Mouse (Mus musculus) erythroblast, embryonic 14.5 days (primary cell): Measurements from ENCODE around the gene Tubgcp2. TPM values are rescaled to one million over a fixed set of nuclear protein-coding genes. Genes with fewer than 3 reads are reported as not detected.

Experiments
- H3K27me3 ChIP-seq: 2 replicates; pipeline ENCODE4 v1.6.1; 2012; ENCODE audit warnings: inconsistent platforms; ENCODE audit not compliant: control insufficient read depth
- H3K36me3 ChIP-seq: 2 replicates; pipeline ENCODE4 v1.6.1; 2012; ENCODE audit warnings: mild to moderate bottlenecking, inconsistent platforms; ENCODE audit not compliant: control insufficient read depth
- H3K4me1 ChIP-seq: 2 replicates; pipeline ENCODE4 v1.6.1; 2012; ENCODE audit warnings: inconsistent platforms; ENCODE audit not compliant: control insufficient read depth
- H3K4me3 ChIP-seq: replicated peaks from 2 replicates; pipeline ENCODE3; 2012; ENCODE audit warnings: moderate library complexity, mild to moderate bottlenecking, inconsistent platforms
- H3K9me3 ChIP-seq: 2 replicates; pipeline ENCODE4 v1.6.1; 2012; ENCODE audit warnings: low read length, inconsistent platforms, mixed read lengths; ENCODE audit not compliant: control insufficient read depth
- GATA1 ChIP-seq: IDR thresholded peaks from 2 replicates; pipeline ENCODE4 v1.6.1; 2012; ENCODE audit warnings: low read length, inconsistent platforms, mixed read lengths
- TAL1 ChIP-seq: IDR thresholded peaks from 3 replicates; pipeline ENCODE4 v1.6.1; 2012; ENCODE audit warnings: low read length, inconsistent platforms, mixed read lengths
- polyA plus RNA-seq: library from polyadenylated mRNA; stranded (reverse); fragments of >175 nt; gene quantifications from 2 replicates; pipeline ENCODE4 v1.2.3, GENCODE M21; 2012

The Tubgcp2 gene
- polyA plus RNA-seq, 1 experiment, result 1.0 TPM

GRCm38 (mm10) chr7:139990864-139991394 lies 45.5 kb downstream of the Tubgcp2 start:
- Histone ChIP-seq H3K4me3 (no peak overlapping the region), H3K27me3 (no peaks in the 10 kb centered on the region)

DNA sequence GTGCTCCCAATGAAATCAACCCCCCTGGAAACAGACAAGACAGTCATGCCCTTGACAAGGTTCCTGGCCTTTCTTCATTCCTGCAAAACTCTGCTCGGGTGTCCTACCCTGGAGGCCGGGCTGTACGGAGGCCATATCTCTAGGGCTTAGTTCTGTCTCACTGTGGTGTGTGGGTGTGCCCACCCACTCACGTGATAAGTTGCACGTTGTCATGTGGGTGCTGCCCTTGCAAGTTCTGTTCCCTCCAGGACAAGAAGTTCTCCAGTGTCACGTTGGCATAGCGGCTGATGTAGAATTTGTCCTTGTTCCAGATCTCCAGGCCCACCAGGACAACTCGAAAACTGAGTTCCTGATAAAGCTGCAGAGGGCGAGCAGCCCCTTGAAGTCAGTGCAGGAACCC lies 48.2 kb downstream of the Tubgcp2 start:
- no peak overlapping the region for H3K4me3 ChIP-seq
- peaks cover 4% of the 10 kb centered on the region for H3K4me1 ChIP-seq
- H3K27me3 ChIP-seq, result no peaks in the 10 kb centered on the region
- TF ChIP-seq TAL1, result no peak
- TF ChIP-seq GATA1, result no peak
- H3K36me3 ChIP-seq, result no peaks in the 10 kb centered on the region
- no peaks in the 10 kb centered on the region for H3K9me3 ChIP-seq

More at GRCm38 (mm10) chr7:139990864-139991394, 45.5 kb downstream of the Tubgcp2 start:
- Histone ChIP-seq H3K9me3 (no peaks in the 10 kb centered on the region), H3K4me1 (peaks cover 4% of the 10 kb centered on the region), H3K36me3 (peaks cover 19% of the 10 kb centered on the region)
- TF ChIP-seq TAL1 (no peak), GATA1 (no peak)

DNA sequence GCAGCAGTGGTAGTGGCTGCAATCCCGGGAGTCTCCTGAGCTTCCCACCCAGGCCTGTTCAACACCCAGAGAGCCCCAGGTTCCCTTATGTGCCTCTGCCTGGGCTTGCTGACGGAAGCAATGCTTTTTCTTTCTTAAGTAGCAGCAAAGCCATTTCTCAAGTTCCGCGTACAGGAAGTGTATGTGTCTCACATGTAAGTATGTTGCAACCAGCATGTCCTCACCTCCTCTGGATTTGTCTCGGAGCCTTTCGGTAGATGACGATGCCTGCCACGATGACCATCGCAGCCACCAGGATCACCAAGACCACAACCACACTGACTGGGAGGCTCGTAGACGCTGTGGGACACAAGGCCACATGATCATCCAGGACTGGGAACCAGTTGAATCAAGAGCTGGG lies 52.0 kb downstream of the Tubgcp2 start:
- Histone ChIP-seq H3K4me1 (no peaks in the 10 kb centered on the region), H3K4me3 (no peak overlapping the region), H3K36me3 (no peaks in the 10 kb centered on the region), H3K9me3 (no peaks in the 10 kb centered on the region), H3K27me3 (no peaks in the 10 kb centered on the region)
- no peak for TF ChIP-seq GATA1
- TF ChIP-seq TAL1, result no peak

GRCm38 (mm10) chr7:139982058-139982457 lies 54.4 kb downstream of the Tubgcp2 start:
- Histone ChIP-seq H3K36me3 (no peaks in the 10 kb centered on the region), H3K4me1 (peaks cover 13% of the 10 kb centered on the region), H3K4me3 (no peak overlapping the region), H3K9me3 (no peaks in the 10 kb centered on the region), H3K27me3 (no peaks in the 10 kb centered on the region; the same call in 1 of the 2 replicates)
- no peak for TF ChIP-seq GATA1
- TF ChIP-seq TAL1, result no peak

DNA sequence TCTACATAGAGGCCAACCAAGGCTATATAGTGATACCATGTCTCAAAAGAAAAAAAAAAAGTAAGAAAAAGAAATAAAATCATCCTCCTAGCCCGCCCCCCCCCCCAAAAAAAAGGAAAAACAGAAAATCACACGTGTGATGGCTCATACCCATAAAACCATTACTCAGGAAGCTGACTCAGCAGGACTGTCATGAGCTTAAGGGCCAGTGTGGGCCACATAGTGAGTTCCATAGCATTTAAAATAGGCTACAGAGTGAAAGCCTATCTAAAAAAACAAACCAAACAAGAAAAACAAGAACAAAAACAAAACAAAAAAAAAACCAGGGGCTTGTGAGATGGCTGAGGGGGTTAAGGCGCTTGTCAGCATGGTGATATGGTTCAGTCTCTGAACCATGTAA lies 55.7 kb downstream of the Tubgcp2 start:
- H3K4me1 ChIP-seq, result peaks cover 13% of the 10 kb centered on the region
- no peaks in the 10 kb centered on the region for H3K36me3 ChIP-seq
- H3K4me3 ChIP-seq, result no peak overlapping the region
- no peaks in the 10 kb centered on the region; the same call in 1 of the 2 replicates for H3K27me3 ChIP-seq
- no peak for TF ChIP-seq GATA1
- no peak for TF ChIP-seq TAL1
- H3K9me3 ChIP-seq, result no peaks in the 10 kb centered on the region

- Histone ChIP-seq H3K9me3 (no peaks in the 10 kb centered on the region), H3K27me3 (no peaks in the 10 kb centered on the region; the same call in 1 of the 2 replicates), H3K4me1 (peaks cover 13% of the 10 kb centered on the region), H3K36me3 (no peaks in the 10 kb centered on the region), H3K4me3 (no peak overlapping the region)
- TF ChIP-seq TAL1 (no peak), GATA1 (no peak)
Observed at GRCm38 (mm10) chr7:139979011-139979719, 57.3 kb downstream of the Tubgcp2 start.

GRCm38 (mm10) chr7:139978278-139978892 lies 58.1 kb downstream of the Tubgcp2 start, which contains the start of gene 6430531B16Rik:
6430531B16Rik (minus strand) TSS chr7:139978755.
- Histone ChIP-seq H3K9me3 (no peaks in the 10 kb centered on the region), H3K36me3 (no peaks in the 10 kb centered on the region), H3K4me3 (peak within 1 kb of the TSS; percentile 53), H3K4me1 (peaks cover 13% of the 10 kb centered on the region), H3K27me3 (no peaks in the 10 kb centered on the region; the same call in 1 of the 2 replicates)
- TF ChIP-seq GATA1 (no peak), TAL1 (no peak)

GRCm38 (mm10) chr7:139975471-139975870 lies 61.0 kb downstream of the Tubgcp2 start:
- Histone ChIP-seq H3K4me3 (no peak overlapping the region), H3K4me1 (peaks cover 13% of the 10 kb centered on the region), H3K36me3 (no peaks in the 10 kb centered on the region), H3K9me3 (no peaks in the 10 kb centered on the region), H3K27me3 (no peaks in the 10 kb centered on the region; the same call in 1 of the 2 replicates)
- TF ChIP-seq GATA1 (no peak), TAL1 (no peak)

GRCm38 (mm10) chr7:139974307-139974706 lies 62.2 kb downstream of the Tubgcp2 start:
- no peaks in the 10 kb centered on the region for H3K9me3 ChIP-seq
- no peaks in the 10 kb centered on the region for H3K36me3 ChIP-seq
- H3K4me3 ChIP-seq, result no peak overlapping the region
- TF ChIP-seq TAL1 (no peak), GATA1 (no peak)
- H3K27me3 ChIP-seq, result no peaks in the 10 kb centered on the region; the same call in 1 of the 2 replicates
- peaks cover 13% of the 10 kb centered on the region for H3K4me1 ChIP-seq
